Mouse (Mus musculus) limb, embryonic 15.5 days (tissue): ENCODE measurements around the gene Ttc13. TPM values are rescaled to one million over a fixed set of nuclear protein-coding genes. Genes with fewer than 3 reads are reported as not detected.

ENCODE experiments used
- ATAC-seq: fragments of 200-750 bp; cut with Nextera tagmentation; 2 replicates; pipeline ENCODE4 v1.8.0; 2017; ENCODE audit warnings: low read depth, moderate TSS enrichment; ENCODE audit not compliant: insufficient number of reproducible peaks, low FRiP score, low TSS enrichment
- H3K27ac ChIP-seq: fragments of 300-500 bp; sonication (generic); 2 replicates; pipeline ENCODE4 v1.5.1; 2015; ENCODE audit warnings: moderate library complexity, mild to moderate bottlenecking, inconsistent platforms
- H3K27me3 ChIP-seq: fragments of 300-500 bp; sonication (generic); 2 replicates; pipeline ENCODE4 v1.6.1; 2015; ENCODE audit warnings: inconsistent platforms
- H3K36me3 ChIP-seq: fragments of 300-500 bp; sonication (generic); 2 replicates; pipeline ENCODE4 v1.6.1; 2015; ENCODE audit warnings: inconsistent platforms
- H3K4me1 ChIP-seq: fragments of 300-500 bp; sonication (generic); 2 replicates; pipeline ENCODE4 v1.6.1; 2015; ENCODE audit warnings: inconsistent platforms
- H3K4me2 ChIP-seq: fragments of 300-500 bp; sonication (generic); 2 replicates; pipeline ENCODE4 v1.6.1; 2015; ENCODE audit warnings: mild to moderate bottlenecking, inconsistent platforms
- H3K4me3 ChIP-seq: fragments of 300-500 bp; sonication (generic); 2 replicates; pipeline ENCODE4 v1.5.1; 2015; ENCODE audit warnings: mild to moderate bottlenecking, inconsistent platforms
- H3K9ac ChIP-seq: fragments of 300-500 bp; sonication (generic); 2 replicates; pipeline ENCODE4 v1.6.1; 2015; ENCODE audit warnings: inconsistent platforms
- H3K9me3 ChIP-seq: fragments of 300-500 bp; sonication (generic); 2 replicates; pipeline ENCODE4 v1.6.1; 2016; ENCODE audit warnings: inconsistent platforms
- WGBS: fragments of 180-500 bp; shearing (Covaris S2); methylation state at CpG from one replicate; pipeline ENCODE4 v1.1.7; 2015; 5-methylcytosine and 5-hydroxymethylcytosine counted together
- polyA plus RNA-seq: library from polyadenylated mRNA; unstranded; fragments of >200 nt; fragmentation: Nextera tagmentation; extraction: Ambion mirVana; gene quantifications from 2 replicates; pipeline ENCODE4 v1.2.1, GENCODE M21; 2015

Ttc13 gene
- 41.6 and 43.0 TPM in 2 replicates for polyA plus RNA-seq

DNA sequence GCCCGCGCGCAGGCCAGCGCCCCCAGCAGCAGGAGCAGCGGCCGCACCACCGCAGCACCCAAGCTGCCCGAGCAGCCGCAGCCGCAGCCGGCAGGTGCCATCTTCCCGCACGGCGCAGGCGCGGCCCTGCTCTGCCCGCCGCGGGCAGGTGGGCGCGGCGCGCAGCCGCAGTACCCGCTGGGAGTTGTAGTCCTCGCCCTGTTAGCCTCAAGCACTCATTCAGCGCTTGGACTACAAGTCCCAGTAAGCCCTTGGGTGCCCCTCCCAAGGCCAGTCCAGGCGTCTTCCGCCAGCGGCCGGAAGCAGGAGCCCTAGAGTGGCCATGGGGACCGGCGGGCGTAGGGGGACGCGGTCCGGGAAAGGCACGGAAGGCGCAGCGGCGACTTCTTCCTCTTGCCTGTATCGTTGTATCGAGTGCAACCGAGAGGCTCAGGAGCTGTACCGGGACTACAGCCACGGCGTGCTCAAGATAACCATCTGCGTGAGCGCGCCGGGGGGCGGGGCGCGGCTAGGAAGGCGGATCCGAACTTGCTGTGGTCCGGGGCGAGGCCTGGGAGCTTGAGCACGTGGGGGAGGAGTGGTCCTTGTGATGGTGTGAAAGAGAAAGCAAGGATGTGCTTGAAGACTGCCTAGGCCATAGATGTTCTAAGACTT, at the start of gene Ttc13, which contains the start of gene Arv1:
Gene Ttc13 (minus strand): TSS at position 122 of the 654 bp plus-strand sequence.
Gene Arv1 (plus strand): TSS at position 278 of the 654 bp plus-strand sequence.
- ATAC-seq, result peak; percentile 99

DNA sequence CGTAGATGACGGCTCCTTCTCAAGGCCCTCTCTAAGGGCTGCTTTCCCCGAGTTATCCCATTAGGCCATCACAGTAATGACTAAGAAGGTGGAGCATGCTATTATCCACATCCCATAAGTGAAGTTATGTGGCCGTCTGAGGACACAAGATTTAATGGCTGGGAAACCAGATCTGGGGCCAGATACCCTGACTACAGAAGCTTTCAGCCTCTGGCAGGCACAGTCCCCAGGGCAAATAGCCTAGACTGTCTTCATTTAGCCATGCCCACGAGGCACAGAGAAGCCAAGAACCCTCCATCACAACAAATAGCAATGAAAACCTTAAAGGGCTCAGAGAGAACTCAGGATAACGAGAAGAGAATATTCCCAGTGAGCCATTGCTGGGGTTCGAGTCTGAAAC, 41.3 kb upstream of the Ttc13 start:
- Histone ChIP-seq H3K4me3 (no peak overlapping the region), H3K4me2 (no peak overlapping the region), H3K4me1 (no peaks in the 10 kb centered on the region), H3K36me3 (no peaks in the 10 kb centered on the region), H3K9ac (no peak overlapping the region), H3K9me3 (no peaks in the 10 kb centered on the region), H3K27ac (no peak overlapping the region), H3K27me3 (no peaks in the 10 kb centered on the region)
- WGBS, result 49% methylated on average over 7 of the region's 7 CpGs
- no peak for ATAC-seq

More for the DNA sequence above, at the start of gene Ttc13, which contains the start of gene Arv1:
- Histone ChIP-seq H3K4me3 (peak within 1 kb of the TSS; percentile 94), H3K4me1 (peaks cover 23% of the 10 kb centered on the region), H3K27ac (peak within 1 kb of the TSS; percentile 71), H3K36me3 (peaks cover 17% of the 10 kb centered on the region), H3K9ac (peak within 1 kb of the TSS; percentile 78), H3K4me2 (peak within 1 kb of the TSS; percentile 88), H3K9me3 (no peaks in the 10 kb centered on the region), H3K27me3 (no peaks in the 10 kb centered on the region)
- WGBS, result under 1% methylated on average over 59 of the region's 59 CpGs

GRCm38 (mm10) chr8:124758544-124758943, 36.8 kb upstream of the Ttc13 start:
- no peaks in the 10 kb centered on the region for H3K9me3 ChIP-seq
- H3K27me3 ChIP-seq, result peaks cover 9% of the 10 kb centered on the region; the same call in 1 of the 2 replicates
- 32% methylated on average over 3 of the region's 3 CpGs for WGBS
- no peak overlapping the region for H3K9ac ChIP-seq
- no peak for ATAC-seq
- H3K4me2 ChIP-seq, result no peak overlapping the region
- H3K4me1 ChIP-seq, result no peaks in the 10 kb centered on the region
- H3K36me3 ChIP-seq, result no peaks in the 10 kb centered on the region
- H3K27ac ChIP-seq, result no peak overlapping the region
- H3K4me3 ChIP-seq, result no peak overlapping the region

DNA sequence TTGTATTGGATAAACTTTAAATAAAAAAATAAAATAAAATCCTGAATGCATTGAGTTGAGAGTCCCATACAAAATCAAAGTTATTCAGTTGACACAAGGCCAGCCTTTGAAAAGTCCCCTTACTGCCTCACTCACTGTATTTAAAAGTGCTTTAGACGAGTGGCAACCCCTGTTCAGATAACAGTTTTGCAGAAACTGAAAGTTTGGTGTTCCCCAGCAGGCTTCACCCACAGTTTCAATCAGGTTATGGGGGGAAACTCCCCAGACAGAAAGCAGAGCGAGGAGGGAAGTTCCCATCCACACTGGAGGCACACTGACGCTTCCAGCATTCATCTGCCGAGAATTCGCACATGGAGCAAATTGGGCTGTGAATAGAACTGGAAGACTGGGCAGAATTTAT, 34.8 kb upstream of the Ttc13 start:
- no peak for ATAC-seq
- H3K4me2 ChIP-seq, result no peak overlapping the region
- no peaks in the 10 kb centered on the region for H3K9me3 ChIP-seq
- H3K9ac ChIP-seq, result no peak overlapping the region
- no peak overlapping the region for H3K4me3 ChIP-seq
- H3K27me3 ChIP-seq, result peaks cover 26% of the 10 kb centered on the region
- H3K36me3 ChIP-seq, result no peaks in the 10 kb centered on the region
- 56% methylated on average over 5 of the region's 5 CpGs for WGBS
- H3K4me1 ChIP-seq, result peaks cover 9% of the 10 kb centered on the region
- no peak overlapping the region for H3K27ac ChIP-seq

- Histone ChIP-seq H3K4me1 (peaks cover 14% of the 10 kb centered on the region), H3K27me3 (peaks cover 31% of the 10 kb centered on the region), H3K9ac (no peak overlapping the region), H3K4me3 (no peak overlapping the region), H3K9me3 (no peaks in the 10 kb centered on the region), H3K36me3 (no peaks in the 10 kb centered on the region), H3K27ac (no peak overlapping the region), H3K4me2 (no peak overlapping the region)
- 66% methylated on average over 2 of the region's 2 CpGs for WGBS
- no peak for ATAC-seq
These were observed 34.4 kb upstream of the Ttc13 start for GRCm38 (mm10) chr8:124756153-124756552.

DNA sequence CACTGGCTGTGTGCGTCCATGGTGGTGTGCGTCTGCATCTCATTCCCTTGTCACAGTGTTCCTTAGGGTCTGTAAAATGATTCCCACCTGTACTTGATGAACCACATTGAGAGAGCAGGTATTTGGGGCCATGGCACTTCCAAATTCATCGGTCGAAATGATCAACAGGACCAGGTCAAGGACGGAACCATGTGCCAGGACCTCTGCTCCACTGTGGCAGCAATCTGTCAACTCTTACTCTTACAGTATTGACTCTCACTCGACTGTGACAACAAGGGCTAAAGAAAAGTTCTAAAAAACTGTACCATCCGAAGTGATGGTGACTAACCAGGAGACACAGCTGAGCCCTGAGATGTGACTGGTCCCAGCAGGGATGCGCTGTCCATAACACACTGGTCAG, 33.7 kb upstream of the Ttc13 start:
- H3K4me1 ChIP-seq, result peaks cover 19% of the 10 kb centered on the region
- no peak overlapping the region for H3K4me3 ChIP-seq
- no peak for ATAC-seq
- no peak overlapping the region for H3K27ac ChIP-seq
- H3K9ac ChIP-seq, result no peak overlapping the region
- peaks cover 38% of the 10 kb centered on the region for H3K27me3 ChIP-seq
- 74% methylated on average over 8 of the region's 8 CpGs for WGBS
- H3K4me2 ChIP-seq, result no peak overlapping the region
- no peaks in the 10 kb centered on the region for H3K9me3 ChIP-seq
- no peaks in the 10 kb centered on the region for H3K36me3 ChIP-seq

GRCm38 (mm10) chr8:124754792-124755190, 33.0 kb upstream of the Ttc13 start:
- H3K9me3 ChIP-seq, result no peaks in the 10 kb centered on the region
- peaks cover 22% of the 10 kb centered on the region for H3K4me1 ChIP-seq
- no peak overlapping the region for H3K4me3 ChIP-seq
- H3K27me3 ChIP-seq, result peaks cover 45% of the 10 kb centered on the region
- no peak overlapping the region for H3K9ac ChIP-seq
- H3K4me2 ChIP-seq, result no peak overlapping the region
- 55% methylated on average over 4 of the region's 4 CpGs for WGBS
- no peak overlapping the region for H3K27ac ChIP-seq
- ATAC-seq, result no peak
- no peaks in the 10 kb centered on the region for H3K36me3 ChIP-seq

DNA sequence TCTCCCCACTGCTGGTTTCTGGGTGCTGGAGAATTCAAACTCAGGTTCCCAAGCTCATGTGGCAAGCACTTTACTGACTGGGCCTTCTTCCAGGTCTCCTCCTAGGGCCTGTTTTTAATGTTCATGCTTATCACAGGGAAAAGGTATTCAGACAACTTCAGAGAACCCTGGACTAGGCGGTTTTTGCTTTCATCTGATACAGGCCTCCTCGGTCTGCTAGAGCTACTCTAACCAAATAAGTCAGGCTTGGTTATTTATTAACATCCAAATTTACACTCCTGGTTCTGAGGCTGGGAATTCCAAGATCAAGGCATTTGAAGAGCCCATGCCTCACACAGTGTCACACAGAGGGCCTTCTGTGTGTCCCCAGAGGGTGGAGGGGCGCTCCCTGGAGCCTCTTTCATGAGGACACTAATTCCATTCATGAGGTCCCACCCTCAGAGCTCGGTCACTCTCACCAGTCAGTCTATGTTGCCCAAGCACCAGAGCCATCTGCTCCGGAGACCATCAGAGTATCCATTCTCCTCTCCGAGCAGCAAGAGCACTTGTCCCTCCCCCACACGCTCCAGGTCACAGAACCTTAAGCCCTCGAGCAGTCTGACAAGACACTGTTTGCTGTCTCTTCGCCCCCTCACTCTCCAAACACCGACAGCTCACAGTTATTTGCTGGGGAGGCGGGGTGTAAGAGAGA, 32.5 kb upstream of the Ttc13 start:
- H3K9ac ChIP-seq, result no peak overlapping the region
- no peaks in the 10 kb centered on the region for H3K36me3 ChIP-seq
- H3K27me3 ChIP-seq, result peaks cover 49% of the 10 kb centered on the region
- ATAC-seq, result 0 out of 2 replicates have a peak, but pooled peaks have one; percentile 56
- H3K9me3 ChIP-seq, result no peaks in the 10 kb centered on the region
- H3K4me3 ChIP-seq, result no peak overlapping the region
- peaks cover 22% of the 10 kb centered on the region for H3K4me1 ChIP-seq
- no peak overlapping the region for H3K27ac ChIP-seq
- H3K4me2 ChIP-seq, result no peak overlapping the region
- WGBS, result 19% methylated on average over 11 of the region's 11 CpGs

DNA sequence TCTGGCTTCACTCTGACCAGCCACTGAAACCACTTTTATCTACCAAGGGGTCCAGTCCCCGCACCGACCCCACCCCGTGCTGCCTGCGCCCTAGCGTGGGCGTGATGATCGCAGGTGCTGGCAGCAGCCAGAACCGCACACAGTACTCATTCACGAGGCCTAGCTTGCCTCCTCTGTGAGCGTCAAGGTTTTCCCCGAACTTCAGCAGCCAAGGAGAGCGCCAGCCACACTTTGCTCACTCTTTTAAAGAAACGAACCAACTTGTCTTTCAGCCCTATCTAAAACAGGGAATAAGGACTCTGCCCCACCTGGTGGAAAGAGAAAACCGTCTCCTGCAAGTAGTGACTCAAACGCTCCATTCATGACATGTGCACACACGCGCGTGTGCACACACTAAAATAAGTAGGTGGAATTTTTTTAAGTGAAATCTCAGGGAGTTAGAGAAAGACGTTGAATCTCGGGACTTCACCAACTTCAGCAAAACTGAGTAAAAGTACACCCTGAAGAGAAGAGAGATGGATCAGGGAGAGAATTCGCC, 30.6 kb upstream of the Ttc13 start:
- Histone ChIP-seq H3K27ac (no peak overlapping the region), H3K9me3 (no peaks in the 10 kb centered on the region), H3K4me1 (peaks cover 22% of the 10 kb centered on the region), H3K27me3 (peaks cover 49% of the 10 kb centered on the region), H3K4me3 (peak overlapping the region; percentile 54), H3K4me2 (peak overlapping the region; percentile 83), H3K36me3 (no peaks in the 10 kb centered on the region), H3K9ac (no peak overlapping the region)
- WGBS, result 27% methylated on average over 21 of the region's 21 CpGs
- ATAC-seq, result no peak

DNA sequence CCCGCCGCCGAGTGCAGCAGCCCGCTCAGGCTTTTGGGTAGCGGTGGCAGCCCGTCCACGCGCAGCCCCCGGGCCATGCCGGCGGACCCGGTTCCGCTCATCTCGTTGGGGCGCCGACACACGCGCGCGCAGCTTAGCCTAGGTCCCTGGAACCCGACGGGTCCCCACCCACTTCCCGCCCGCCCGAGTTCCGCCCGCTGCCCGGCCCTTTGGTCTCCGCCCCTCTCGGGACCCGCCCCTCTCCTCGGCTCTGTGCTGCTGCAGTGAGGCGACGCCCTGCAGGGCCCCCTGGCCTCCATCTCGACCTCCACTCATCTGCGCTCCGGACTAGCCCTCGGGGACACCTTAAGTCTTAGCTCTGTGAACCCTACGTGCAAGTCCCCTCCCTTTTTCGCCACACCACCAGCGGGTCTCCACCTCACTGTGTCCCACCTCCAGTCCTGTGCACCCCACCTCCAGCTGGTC, 30.0 kb upstream of the Ttc13 start, which contains the start of gene Fam89a:
Gene Fam89a (minus strand): TSS at position 124 of the 465 bp plus-strand sequence.
- ATAC-seq, result no peak; the same call in 1 of the 2 replicates
- Histone ChIP-seq H3K9me3 (no peaks in the 10 kb centered on the region), H3K4me3 (peak within 1 kb of the TSS; percentile 54), H3K36me3 (no peaks in the 10 kb centered on the region), H3K9ac (peak within 1 kb of the TSS; percentile 5; the same call in 1 of the 2 replicates), H3K27ac (no peak within 1 kb of the TSS), H3K27me3 (peaks cover 49% of the 10 kb centered on the region), H3K4me2 (peak within 1 kb of the TSS; percentile 83), H3K4me1 (peaks cover 22% of the 10 kb centered on the region)
- WGBS, result under 1% methylated on average over 40 of the region's 41 CpGs

- under 1% methylated on average over 24 of the region's 31 CpGs for WGBS
- H3K9me3 ChIP-seq, result no peaks in the 10 kb centered on the region
- peak overlapping the region; percentile 5; the same call in 1 of the 2 replicates for H3K9ac ChIP-seq
- no peaks in the 10 kb centered on the region for H3K36me3 ChIP-seq
- H3K4me3 ChIP-seq, result peak overlapping the region; percentile 54
- H3K27me3 ChIP-seq, result peaks cover 54% of the 10 kb centered on the region
- no peak overlapping the region for H3K27ac ChIP-seq
- ATAC-seq, result no peak
- peaks cover 22% of the 10 kb centered on the region for H3K4me1 ChIP-seq
- H3K4me2 ChIP-seq, result peak overlapping the region; percentile 83
These were observed 29.4 kb upstream of the Ttc13 start for GRCm38 (mm10) chr8:124751191-124751590.

GRCm38 (mm10) chr8:124746661-124747060, 24.9 kb upstream of the Ttc13 start:
- Histone ChIP-seq H3K4me2 (no peak overlapping the region), H3K27ac (no peak overlapping the region), H3K36me3 (no peaks in the 10 kb centered on the region), H3K4me3 (no peak overlapping the region), H3K4me1 (peaks cover 13% of the 10 kb centered on the region), H3K9me3 (no peaks in the 10 kb centered on the region), H3K9ac (no peak overlapping the region), H3K27me3 (peaks cover 29% of the 10 kb centered on the region)
- WGBS, result 68% methylated on average over 13 of the region's 13 CpGs
- ATAC-seq, result no peak
